Mouse (Mus musculus) kidney, embryonic 15.5 days (tissue): ENCODE measurements around the gene Immp2l. TPM values are rescaled to one million over a fixed set of nuclear protein-coding genes. Genes with fewer than 3 reads are reported as not detected.

ENCODE experiments used
- ATAC-seq: fragments of 200-750 bp; cut with Nextera tagmentation; replicated peaks from 2 replicates; pipeline ENCODE4 v1.8.0; 2017; ENCODE audit warnings: moderate TSS enrichment; ENCODE audit not compliant: low FRiP score
- H3K27ac ChIP-seq: fragments of 300-500 bp; sonication (generic); 2 replicates; pipeline ENCODE4 v1.5.1; 2015; ENCODE audit warnings: mild to moderate bottlenecking, inconsistent platforms
- H3K27me3 ChIP-seq: fragments of 300-500 bp; sonication (generic); 2 replicates; pipeline ENCODE4 v1.6.1; 2015; ENCODE audit warnings: inconsistent platforms
- H3K36me3 ChIP-seq: fragments of 300-500 bp; sonication (generic); 2 replicates; pipeline ENCODE4 v1.6.1; 2015; ENCODE audit warnings: inconsistent platforms
- H3K4me1 ChIP-seq: fragments of 300-500 bp; sonication (generic); 2 replicates; pipeline ENCODE4 v1.6.1; 2015; ENCODE audit warnings: inconsistent platforms
- H3K4me2 ChIP-seq: fragments of 300-500 bp; sonication (generic); 2 replicates; pipeline ENCODE4 v1.6.1; 2015; ENCODE audit warnings: moderate library complexity, mild to moderate bottlenecking, inconsistent platforms
- H3K4me3 ChIP-seq: fragments of 300-500 bp; sonication (generic); replicated peaks from 2 replicates; pipeline ENCODE4 v1.5.1; 2015; ENCODE audit warnings: mild to moderate bottlenecking, inconsistent platforms
- H3K9ac ChIP-seq: fragments of 300-500 bp; sonication (generic); 2 replicates; pipeline ENCODE4 v1.6.1; 2015; ENCODE audit warnings: mild to moderate bottlenecking, inconsistent platforms
- H3K9me3 ChIP-seq: fragments of 300-500 bp; sonication (generic); replicated peaks from 2 replicates; pipeline ENCODE4 v1.6.1; 2016; ENCODE audit warnings: inconsistent platforms
- WGBS: fragments of 180-500 bp; shearing (Covaris S2); methylation state at CpG from one replicate; pipeline ENCODE4 v1.1.7; 2015; ENCODE audit warnings: mixed read lengths; 5-methylcytosine and 5-hydroxymethylcytosine counted together
- polyA plus RNA-seq: library from polyadenylated mRNA; unstranded; fragments of >200 nt; fragmentation: Nextera tagmentation; extraction: Ambion mirVana; gene quantifications from 2 replicates; pipeline ENCODE4 v1.2.1, GENCODE M21; 2015

Immp2l gene
- polyA plus RNA-seq, 1 experiment from 2014 or later = 8.6 TPM

GRCm38 (mm10) chr12:41594037-41594436 is 570.1 kb downstream of the Immp2l start:
- Histone ChIP-seq H3K9ac (no peak overlapping the region), H3K27me3 (no peaks in the 10 kb centered on the region), H3K36me3 (no peaks in the 10 kb centered on the region), H3K4me3 (no peak overlapping the region), H3K27ac (no peak overlapping the region), H3K9me3 (no peaks in the 10 kb centered on the region), H3K4me2 (no peak overlapping the region), H3K4me1 (no peaks in the 10 kb centered on the region)
- WGBS = 92% methylated on average over 4 of the region's 4 CpGs
- no peak for ATAC-seq

- Histone ChIP-seq H3K27me3 (no peaks in the 10 kb centered on the region), H3K9ac (no peak overlapping the region), H3K4me3 (no peak overlapping the region), H3K9me3 (no peaks in the 10 kb centered on the region), H3K27ac (no peak overlapping the region), H3K4me1 (no peaks in the 10 kb centered on the region), H3K36me3 (no peaks in the 10 kb centered on the region), H3K4me2 (no peak overlapping the region)
- 88% methylated on average over 3 of the region's 3 CpGs for WGBS
- ATAC-seq = no peak
Observed at GRCm38 (mm10) chr12:41615271-41615670, 591.4 kb downstream of the Immp2l start.

GRCm38 (mm10) chr12:41621341-41621740 is 597.5 kb downstream of the Immp2l start:
- ATAC-seq = no peak
- Histone ChIP-seq H3K9me3 (no peaks in the 10 kb centered on the region), H3K9ac (no peak overlapping the region), H3K4me1 (no peaks in the 10 kb centered on the region), H3K27me3 (no peaks in the 10 kb centered on the region), H3K36me3 (no peaks in the 10 kb centered on the region), H3K4me3 (no peak overlapping the region), H3K4me2 (no peak overlapping the region), H3K27ac (no peak overlapping the region)
- 81% methylated on average over 6 of the region's 6 CpGs for WGBS

GRCm38 (mm10) chr12:41643262-41643661 is 619.4 kb downstream of the Immp2l start:
- Histone ChIP-seq H3K36me3 (no peaks in the 10 kb centered on the region), H3K9me3 (no peaks in the 10 kb centered on the region), H3K27me3 (no peaks in the 10 kb centered on the region), H3K4me2 (no peak overlapping the region), H3K27ac (no peak overlapping the region), H3K9ac (no peak overlapping the region), H3K4me3 (no peak overlapping the region), H3K4me1 (no peaks in the 10 kb centered on the region)
- no peak for ATAC-seq
- 82% methylated on average over 4 of the region's 4 CpGs for WGBS

- H3K27ac ChIP-seq = no peak overlapping the region
- no peak for ATAC-seq
- no peak overlapping the region for H3K4me3 ChIP-seq
- H3K4me2 ChIP-seq = no peak overlapping the region
- no peaks in the 10 kb centered on the region for H3K27me3 ChIP-seq
- 56% methylated on average over 4 of the region's 4 CpGs for WGBS
- H3K36me3 ChIP-seq = no peaks in the 10 kb centered on the region
- no peak overlapping the region for H3K9ac ChIP-seq
- H3K9me3 ChIP-seq = no peaks in the 10 kb centered on the region
- H3K4me1 ChIP-seq = no peaks in the 10 kb centered on the region
Observed at GRCm38 (mm10) chr12:41644802-41645551, 621.1 kb downstream of the Immp2l start.

- WGBS = 26% methylated on average over 5 of the region's 5 CpGs
- H3K4me1 ChIP-seq = no peaks in the 10 kb centered on the region
- no peak overlapping the region for H3K9ac ChIP-seq
- no peaks in the 10 kb centered on the region for H3K9me3 ChIP-seq
- no peaks in the 10 kb centered on the region for H3K27me3 ChIP-seq
- no peaks in the 10 kb centered on the region for H3K36me3 ChIP-seq
- no peak for ATAC-seq
- H3K4me2 ChIP-seq = no peak overlapping the region
- H3K4me3 ChIP-seq = no peak overlapping the region
- H3K27ac ChIP-seq = no peak overlapping the region
Observed at GRCm38 (mm10) chr12:41646956-41647575, 623.2 kb downstream of the Immp2l start.

GRCm38 (mm10) chr12:41647675-41648074 is 623.8 kb downstream of the Immp2l start:
- H3K4me1 ChIP-seq = no peaks in the 10 kb centered on the region
- no peak overlapping the region for H3K27ac ChIP-seq
- no peaks in the 10 kb centered on the region for H3K27me3 ChIP-seq
- no peaks in the 10 kb centered on the region for H3K9me3 ChIP-seq
- H3K9ac ChIP-seq = no peak overlapping the region
- H3K36me3 ChIP-seq = no peaks in the 10 kb centered on the region
- ATAC-seq = no peak
- WGBS = 79% methylated on average over 2 of the region's 2 CpGs
- H3K4me3 ChIP-seq = no peak overlapping the region
- H3K4me2 ChIP-seq = no peak overlapping the region

GRCm38 (mm10) chr12:41649826-41650541 is 626.1 kb downstream of the Immp2l start:
- no peak overlapping the region for H3K4me3 ChIP-seq
- WGBS = 73% methylated on average over 8 of the region's 8 CpGs
- no peaks in the 10 kb centered on the region for H3K4me1 ChIP-seq
- no peaks in the 10 kb centered on the region for H3K27me3 ChIP-seq
- H3K27ac ChIP-seq = no peak overlapping the region
- H3K9ac ChIP-seq = no peak overlapping the region
- no peak for ATAC-seq
- H3K4me2 ChIP-seq = no peak overlapping the region
- no peaks in the 10 kb centered on the region for H3K9me3 ChIP-seq
- no peaks in the 10 kb centered on the region for H3K36me3 ChIP-seq

- H3K9me3 ChIP-seq = no peaks in the 10 kb centered on the region
- H3K4me1 ChIP-seq = no peaks in the 10 kb centered on the region
- H3K27ac ChIP-seq = no peak overlapping the region
- H3K36me3 ChIP-seq = no peaks in the 10 kb centered on the region
- no peak overlapping the region for H3K4me3 ChIP-seq
- H3K4me2 ChIP-seq = no peak overlapping the region
- no peak for ATAC-seq
- WGBS = 82% methylated on average over 3 of the region's 3 CpGs
- H3K27me3 ChIP-seq = no peaks in the 10 kb centered on the region
- H3K9ac ChIP-seq = no peak overlapping the region
Observed at GRCm38 (mm10) chr12:41668280-41668679, 644.4 kb downstream of the Immp2l start.

- Histone ChIP-seq H3K27ac (no peak overlapping the region), H3K4me3 (no peak overlapping the region), H3K4me1 (no peaks in the 10 kb centered on the region), H3K4me2 (no peak overlapping the region), H3K9me3 (no peaks in the 10 kb centered on the region), H3K36me3 (no peaks in the 10 kb centered on the region), H3K27me3 (no peaks in the 10 kb centered on the region), H3K9ac (no peak overlapping the region)
- 73% methylated on average over 1 of the region's 1 CpGs for WGBS
- ATAC-seq = no peak
Observed at GRCm38 (mm10) chr12:41669481-41669880, 645.6 kb downstream of the Immp2l start.

GRCm38 (mm10) chr12:41674861-41675260 is 651.0 kb downstream of the Immp2l start:
- H3K4me2 ChIP-seq = no peak overlapping the region
- no peaks in the 10 kb centered on the region for H3K36me3 ChIP-seq
- H3K4me1 ChIP-seq = no peaks in the 10 kb centered on the region
- no peak overlapping the region for H3K27ac ChIP-seq
- H3K9ac ChIP-seq = no peak overlapping the region
- H3K27me3 ChIP-seq = no peaks in the 10 kb centered on the region
- ATAC-seq = no peak
- H3K9me3 ChIP-seq = no peaks in the 10 kb centered on the region
- H3K4me3 ChIP-seq = no peak overlapping the region
- WGBS = 44% methylated on average over 2 of the region's 2 CpGs

- no peaks in the 10 kb centered on the region for H3K4me1 ChIP-seq
- no peak overlapping the region for H3K4me3 ChIP-seq
- ATAC-seq = no peak
- 100% methylated on average over 1 of the region's 1 CpGs for WGBS
- H3K27ac ChIP-seq = no peak overlapping the region
- H3K4me2 ChIP-seq = no peak overlapping the region
- no peaks in the 10 kb centered on the region for H3K36me3 ChIP-seq
- no peaks in the 10 kb centered on the region for H3K27me3 ChIP-seq
- no peaks in the 10 kb centered on the region for H3K9me3 ChIP-seq
- no peak overlapping the region for H3K9ac ChIP-seq
Observed at GRCm38 (mm10) chr12:41680141-41680540, 656.3 kb downstream of the Immp2l start.
